Mouse (Mus musculus) hindbrain, embryonic 12.5 days (tissue): ENCODE measurements around the gene Fam216a. TPM values are rescaled to one million over a fixed set of nuclear protein-coding genes. Genes with fewer than 3 reads are reported as not detected.

Source experiments
- ATAC-seq: fragments of 200-750 bp; cut with Nextera tagmentation; 2 replicates; pipeline ENCODE4 v1.8.0; 2017; ENCODE audit warnings: moderate TSS enrichment; ENCODE audit not compliant: low FRiP score
- H3K27ac ChIP-seq: fragments of 300-500 bp; sonication (generic); 2 replicates; pipeline ENCODE4 v1.5.1; 2016; ENCODE audit warnings: mild to moderate bottlenecking
- H3K27me3 ChIP-seq: fragments of 300-500 bp; sonication (generic); 2 replicates; pipeline ENCODE4 v1.6.1; 2016; ENCODE audit warnings: mild to moderate bottlenecking
- H3K36me3 ChIP-seq: fragments of 300-500 bp; sonication (generic); 2 replicates; pipeline ENCODE4 v1.6.1; 2016; ENCODE audit warnings: mild to moderate bottlenecking
- H3K4me1 ChIP-seq: fragments of 300-500 bp; sonication (generic); 2 replicates; pipeline ENCODE4 v1.6.1; 2016
- H3K4me2 ChIP-seq: fragments of 300-500 bp; sonication (generic); replicated peaks from 2 replicates; pipeline ENCODE4 v1.6.1; 2016; ENCODE audit warnings: mild to moderate bottlenecking
- H3K4me3 ChIP-seq: fragments of 300-500 bp; sonication (generic); 2 replicates; pipeline ENCODE4 v1.5.1; 2016; ENCODE audit warnings: mild to moderate bottlenecking
- H3K9ac ChIP-seq: fragments of 300-500 bp; sonication (generic); 2 replicates; pipeline ENCODE4 v1.6.1; 2016; ENCODE audit warnings: mild to moderate bottlenecking, moderate library complexity
- H3K9me3 ChIP-seq: fragments of 300-500 bp; sonication (generic); replicated peaks from 2 replicates; pipeline ENCODE4 v1.6.1; 2016; ENCODE audit warnings: mild to moderate bottlenecking
- WGBS: fragments of 180-500 bp; shearing (Covaris S2); methylation state at CpG from one replicate; pipeline ENCODE4 v1.1.7; 2016; 5-methylcytosine and 5-hydroxymethylcytosine counted together
- polyA plus RNA-seq: library from polyadenylated mRNA; unstranded; fragments of >200 nt; fragmentation: Nextera tagmentation; extraction: Ambion mirVana; gene quantifications from 2 replicates; pipeline ENCODE4 v1.2.1, GENCODE M21; 2016

Fam216a gene
- polyA plus RNA-seq, 1 experiment from 2014 or later: 114 TPM

- no peak overlapping the region for H3K4me2 ChIP-seq
- 60% methylated on average over 11 of the region's 11 CpGs for WGBS
- H3K4me3 ChIP-seq: no peak overlapping the region
- no peaks in the 10 kb centered on the region for H3K9me3 ChIP-seq
- peak; percentile 58 for ATAC-seq
- no peaks in the 10 kb centered on the region for H3K27me3 ChIP-seq
- H3K4me1 ChIP-seq: no peaks in the 10 kb centered on the region
- no peak overlapping the region for H3K27ac ChIP-seq
- peaks cover 50% of the 10 kb centered on the region for H3K36me3 ChIP-seq
- H3K9ac ChIP-seq: no peak overlapping the region
Observed at GRCm38 (mm10) chr5:122379374-122380155, 7.4 kb upstream of the Fam216a start.

GRCm38 (mm10) chr5:122378171-122378570 is 6.0 kb upstream of the Fam216a start:
- ATAC-seq: no peak
- Histone ChIP-seq H3K4me1 (peaks cover 6% of the 10 kb centered on the region), H3K36me3 (peaks cover 59% of the 10 kb centered on the region), H3K27ac (no peak overlapping the region), H3K9ac (no peak overlapping the region), H3K4me3 (no peak overlapping the region), H3K4me2 (no peak overlapping the region), H3K9me3 (no peaks in the 10 kb centered on the region), H3K27me3 (no peaks in the 10 kb centered on the region)
- WGBS: 96% methylated on average over 12 of the region's 12 CpGs

- H3K27me3 ChIP-seq: no peaks in the 10 kb centered on the region
- no peaks in the 10 kb centered on the region for H3K9me3 ChIP-seq
- H3K27ac ChIP-seq: no peak overlapping the region
- H3K36me3 ChIP-seq: peaks cover 54% of the 10 kb centered on the region
- ATAC-seq: no peak
- H3K4me3 ChIP-seq: no peak overlapping the region
- no peak overlapping the region for H3K4me2 ChIP-seq
- WGBS: 90% methylated on average over 4 of the region's 4 CpGs
- H3K4me1 ChIP-seq: peaks cover 10% of the 10 kb centered on the region
- H3K9ac ChIP-seq: no peak overlapping the region
Observed at GRCm38 (mm10) chr5:122377101-122377833, 5.1 kb upstream of the Fam216a start.

- Histone ChIP-seq H3K27ac (peak overlapping the region; percentile 94), H3K9ac (peak overlapping the region; percentile 65), H3K4me1 (peaks cover 20% of the 10 kb centered on the region), H3K27me3 (no peaks in the 10 kb centered on the region), H3K9me3 (no peaks in the 10 kb centered on the region), H3K4me3 (peak overlapping the region; percentile 68), H3K36me3 (peaks cover 41% of the 10 kb centered on the region), H3K4me2 (peak overlapping the region; percentile 78)
- WGBS: 7% methylated on average over 5 of the region's 5 CpGs
- ATAC-seq: no peak
Observed at GRCm38 (mm10) chr5:122372878-122373277, 714 bp upstream of the Fam216a start.

- under 1% methylated on average over 27 of the region's 46 CpGs for WGBS
- peak within 1 kb of the TSS; percentile 94 for H3K27ac ChIP-seq
Observed at GRCm38 (mm10) chr5:122371591-122372191, 473 bp downstream of the Fam216a start, which contains the start of gene Gpn3. Gpn3 (plus strand) TSS chr5:122371876.

GRCm38 (mm10) chr5:122354492-122355067 is 17.6 kb downstream of the Fam216a start:
- peak; percentile 85; the same call in 1 of the 2 replicates for ATAC-seq
- peaks cover 3% of the 10 kb centered on the region for H3K4me1 ChIP-seq

More at GRCm38 (mm10) chr5:122371591-122372191, 473 bp downstream of the Fam216a start, which contains the start of gene Gpn3:
- peak within 1 kb of the TSS; percentile 78 for H3K4me2 ChIP-seq
- no peaks in the 10 kb centered on the region for H3K9me3 ChIP-seq
- H3K27me3 ChIP-seq: no peaks in the 10 kb centered on the region
- peak within 1 kb of the TSS; percentile 84 for H3K9ac ChIP-seq
- peaks cover 20% of the 10 kb centered on the region for H3K4me1 ChIP-seq
- peaks cover 48% of the 10 kb centered on the region for H3K36me3 ChIP-seq
- H3K4me3 ChIP-seq: peak within 1 kb of the TSS; percentile 68
- peak; percentile 86 for ATAC-seq

GRCm38 (mm10) chr5:122353807-122354491 is 18.2 kb downstream of the Fam216a start, which contains the start of the genes Rad9b and Vps29:
Rad9b (minus strand) TSS chr5:122354233.
Vps29 (plus strand) TSS chr5:122354369.
- Histone ChIP-seq H3K9ac (peak within 1 kb of the TSS; percentile 93), H3K27ac (peak within 1 kb of the TSS; percentile 86), H3K4me2 (peak within 1 kb of the TSS; percentile 77), H3K4me3 (peak within 1 kb of the TSS; percentile 97), H3K27me3 (no peaks in the 10 kb centered on the region; the same call in 1 of the 2 replicates), H3K4me1 (peaks cover 3% of the 10 kb centered on the region), H3K9me3 (no peaks in the 10 kb centered on the region), H3K36me3 (0 out of 2 replicates have a peak, but pooled peaks cover 4% of the 10 kb centered on the region)
- WGBS: 2% methylated on average over 51 of the region's 51 CpGs
- peak; percentile 92 for ATAC-seq

More at GRCm38 (mm10) chr5:122354492-122355067, 17.6 kb downstream of the Fam216a start:
- H3K9me3 ChIP-seq: no peaks in the 10 kb centered on the region
- peaks cover 7% of the 10 kb centered on the region; the same call in 1 of the 2 replicates for H3K36me3 ChIP-seq
- under 1% methylated on average over 52 of the region's 57 CpGs for WGBS
- H3K4me2 ChIP-seq: peak overlapping the region; percentile 77
- H3K4me3 ChIP-seq: peak overlapping the region; percentile 97
- H3K9ac ChIP-seq: peak overlapping the region; percentile 93
- H3K27me3 ChIP-seq: no peaks in the 10 kb centered on the region; the same call in 1 of the 2 replicates
- H3K27ac ChIP-seq: peak overlapping the region; percentile 86

- no peak overlapping the region for H3K27ac ChIP-seq
- no peaks in the 10 kb centered on the region for H3K9me3 ChIP-seq
- H3K4me2 ChIP-seq: no peak overlapping the region
- H3K27me3 ChIP-seq: no peaks in the 10 kb centered on the region; the same call in 1 of the 2 replicates
- no peak overlapping the region for H3K9ac ChIP-seq
- WGBS: 85% methylated on average over 4 of the region's 4 CpGs
- ATAC-seq: no peak
- H3K4me1 ChIP-seq: no peaks in the 10 kb centered on the region
- H3K36me3 ChIP-seq: no peaks in the 10 kb centered on the region
- H3K4me3 ChIP-seq: no peak overlapping the region
Observed at GRCm38 (mm10) chr5:122345777-122346176, 26.4 kb downstream of the Fam216a start.

- Histone ChIP-seq H3K27me3 (no peaks in the 10 kb centered on the region), H3K36me3 (no peaks in the 10 kb centered on the region), H3K4me1 (no peaks in the 10 kb centered on the region), H3K9me3 (no peaks in the 10 kb centered on the region), H3K27ac (no peak overlapping the region), H3K9ac (no peak overlapping the region), H3K4me2 (no peak overlapping the region), H3K4me3 (no peak overlapping the region)
- 12% methylated on average over 5 of the region's 5 CpGs for WGBS
- ATAC-seq: no peak
Observed at GRCm38 (mm10) chr5:122344260-122344659, 27.9 kb downstream of the Fam216a start.

- H3K9me3 ChIP-seq: no peaks in the 10 kb centered on the region
- no peak overlapping the region for H3K27ac ChIP-seq
- no peak overlapping the region for H3K9ac ChIP-seq
- 57% methylated on average over 7 of the region's 7 CpGs for WGBS
- no peak for ATAC-seq
- no peaks in the 10 kb centered on the region for H3K27me3 ChIP-seq
- H3K36me3 ChIP-seq: no peaks in the 10 kb centered on the region
- no peak overlapping the region for H3K4me2 ChIP-seq
- H3K4me1 ChIP-seq: no peaks in the 10 kb centered on the region
- H3K4me3 ChIP-seq: no peak overlapping the region
Observed at GRCm38 (mm10) chr5:122343768-122344167, 28.4 kb downstream of the Fam216a start.

GRCm38 (mm10) chr5:122342874-122343273 is 29.3 kb downstream of the Fam216a start:
- H3K36me3 ChIP-seq: no peaks in the 10 kb centered on the region
- no peak overlapping the region for H3K4me2 ChIP-seq
- no peak overlapping the region for H3K9ac ChIP-seq
- H3K4me1 ChIP-seq: no peaks in the 10 kb centered on the region
- H3K4me3 ChIP-seq: no peak overlapping the region
- WGBS: 73% methylated on average over 1 of the region's 1 CpGs
- H3K27me3 ChIP-seq: no peaks in the 10 kb centered on the region
- no peak overlapping the region for H3K27ac ChIP-seq
- no peaks in the 10 kb centered on the region for H3K9me3 ChIP-seq
- no peak for ATAC-seq
